Mouse (Mus musculus): ENCODE data around the gene Slc39a12.

DNA sequence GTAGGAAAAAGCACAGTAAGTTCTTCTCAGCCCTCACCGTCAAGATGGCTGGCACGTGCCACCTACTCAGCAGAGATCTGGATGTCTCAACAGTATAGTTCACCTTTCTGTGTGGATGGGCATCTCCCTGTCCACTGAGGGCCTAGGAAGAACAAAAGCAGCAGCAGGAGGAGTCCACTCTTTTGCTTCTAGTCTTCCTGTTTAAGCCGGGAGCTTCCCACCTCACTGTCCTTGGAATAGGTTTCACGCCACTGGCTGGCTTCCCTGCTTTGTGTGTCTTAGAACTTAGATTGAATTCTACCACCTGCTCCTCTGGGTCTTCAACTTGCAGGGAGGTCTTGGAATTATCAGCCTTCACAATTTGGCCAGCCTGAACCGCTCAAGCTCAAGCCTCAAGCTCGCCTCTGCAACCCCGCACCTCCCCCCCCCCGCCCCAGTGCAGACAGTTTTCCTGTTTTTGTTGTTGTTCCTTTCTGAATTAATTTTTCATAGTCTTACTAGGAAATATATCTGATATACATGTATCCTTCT is 45.7 kb upstream of the Slc39a12 start:
- TF ChIP-seq CTCF (IDR thresholded peaks at IDR 0.05; ENCODE audit: low read depth) (no peak), EP300 (optimal IDR thresholded peaks at IDR 0.05) (no peak)

Data from stomach, postnatal 0 days (tissue).